Mouse (Mus musculus) cerebellum, adult 2 months (tissue): ENCODE measurements around the gene Cutc.

Experiments
- CTCF ChIP-seq: fragments of 200-500 bp; IDR thresholded peaks from 2 replicates; pipeline ENCODE4 v1.5.1; 2011; ENCODE audit warnings: low read depth, mild to moderate bottlenecking, control low read depth, low read length, moderate library complexity, borderline replicate concordance; ENCODE audit not compliant: insufficient read depth
- POLR2A ChIP-seq: fragments of 200-500 bp; IDR thresholded peaks from 2 replicates; pipeline ENCODE4 v1.6.1; 2011; ENCODE audit warnings: low read length, control low read depth, borderline replicate concordance; ENCODE audit not compliant: insufficient read depth

GRCm38 (mm10) chr19:43793951-43794350 lies 41.2 kb downstream of the Cutc start:
- no peak for TF ChIP-seq CTCF
- TF ChIP-seq POLR2A = no peak
